Mouse (Mus musculus) G1E-ER4 (cell line): Measurements from ENCODE around the gene Zswim5. TPM values are rescaled to one million over a fixed set of nuclear protein-coding genes. Genes with fewer than 3 reads are reported as not detected.

Experiments used
- GATA1 ChIP-seq: IDR thresholded peaks from one replicate; pipeline ENCODE4 v1.8.0; 2012; ENCODE audit warnings: low read length, inconsistent platforms
- polyA plus RNA-seq: library from polyadenylated mRNA; stranded (reverse); fragments of >175 nt; gene quantifications from 2 replicates; pipeline ENCODE4 v1.2.3, GENCODE M21; 2012

Zswim5 gene
- polyA plus RNA-seq, 1 experiment: not detected

DNA sequence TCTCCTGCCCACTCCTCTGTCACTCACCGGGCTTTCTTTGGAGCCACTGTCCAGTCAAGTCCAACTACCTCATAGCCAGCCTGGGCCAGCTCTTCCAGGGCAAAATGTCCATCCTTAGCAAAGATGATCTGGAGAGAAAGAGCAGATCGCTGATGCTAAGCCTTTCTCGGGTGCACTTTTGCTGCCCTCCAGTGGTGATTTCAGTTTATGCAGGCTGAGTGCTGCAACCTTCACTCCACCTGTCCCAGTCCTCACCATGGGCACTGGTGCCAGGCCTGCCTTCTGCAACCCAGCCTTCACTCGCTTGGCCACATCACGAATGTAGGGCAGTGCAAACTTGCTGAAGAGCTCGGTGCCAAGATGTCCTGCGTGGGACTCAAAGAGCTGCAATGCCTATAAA is 114.2 kb downstream of the Zswim5 start:
- TF ChIP-seq GATA1: no peak

DNA sequence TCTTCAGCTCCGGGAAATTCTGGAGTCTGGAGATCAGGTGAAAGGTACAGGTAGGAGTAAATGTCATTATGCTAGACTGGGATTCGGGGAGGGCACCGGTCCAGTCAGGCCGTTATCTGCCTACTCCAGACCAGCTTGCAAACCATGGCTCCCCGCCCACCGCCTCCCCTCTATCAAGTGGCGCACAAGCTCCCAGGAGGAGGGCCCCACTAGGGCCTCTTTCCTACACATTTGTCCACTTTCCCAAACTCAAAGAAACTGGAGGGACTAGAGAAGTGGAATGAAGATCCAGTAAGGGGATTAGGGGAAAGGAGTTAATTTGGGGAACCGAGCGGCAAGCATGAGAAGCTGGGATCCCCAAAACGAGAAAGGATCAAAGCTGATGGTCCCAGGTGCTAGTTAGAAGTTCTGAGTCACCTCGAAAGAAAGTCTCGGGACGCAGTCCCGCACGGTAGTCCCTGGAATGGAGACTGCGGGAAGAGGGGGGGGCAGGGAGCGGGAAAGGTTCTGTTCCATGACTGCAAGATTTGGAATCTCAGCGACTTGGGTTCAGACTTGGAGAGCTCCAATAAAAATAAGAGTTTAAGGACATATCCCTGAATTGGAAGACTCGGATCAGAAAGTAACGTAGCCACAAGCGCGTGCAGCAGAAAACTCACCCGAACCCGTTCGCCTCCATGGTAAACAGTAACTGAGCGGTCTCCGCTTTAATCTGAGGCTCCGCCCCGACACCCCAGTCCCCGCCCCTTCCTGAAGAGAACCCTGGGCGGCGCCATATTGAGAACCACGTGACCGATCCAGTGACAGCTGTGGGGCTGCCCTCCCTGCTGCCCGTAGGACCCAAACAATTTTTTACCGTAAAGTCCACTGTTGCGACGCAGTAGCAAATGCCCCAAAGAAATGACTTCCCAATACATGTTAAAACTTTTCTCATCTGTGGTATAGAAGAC is 116.8 kb downstream of the Zswim5 start, which contains the start of gene Urod:
Gene Urod, minus strand, starts transcription at position 742 of the 950 bp plus-strand sequence.
- TF ChIP-seq GATA1: no peak

DNA sequence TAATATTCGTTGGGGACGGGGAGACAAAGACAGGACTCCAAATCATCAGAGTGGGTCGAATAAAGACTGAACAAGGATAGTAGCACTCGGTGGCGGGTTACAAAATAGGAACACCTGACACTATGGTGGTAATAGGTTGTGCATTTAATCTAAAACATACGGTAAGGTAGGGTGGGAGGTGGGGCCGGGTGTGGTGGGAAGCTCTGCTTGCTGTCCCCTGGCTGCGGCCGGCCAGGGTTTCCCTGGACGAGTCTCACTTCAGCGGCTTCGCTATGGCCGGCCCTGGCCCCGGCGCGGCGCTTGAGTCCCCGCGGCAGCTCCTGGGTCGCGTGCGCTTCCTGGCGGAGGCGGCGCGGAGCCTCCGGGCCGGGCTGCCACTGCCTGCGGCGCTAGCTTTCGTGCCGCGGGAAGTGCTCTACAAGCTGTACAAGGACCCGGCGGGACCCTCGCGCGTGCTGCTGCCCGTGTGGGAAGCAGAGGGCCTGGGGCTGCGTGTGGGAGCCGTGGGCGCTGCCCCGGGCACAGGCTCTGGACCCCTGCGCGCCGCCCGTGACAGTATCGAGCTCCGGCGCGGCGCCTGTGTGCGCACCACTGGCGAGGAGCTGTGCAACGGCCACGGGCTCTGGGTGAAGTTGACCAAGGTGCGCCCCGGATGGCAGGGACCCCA is 118.1 kb downstream of the Zswim5 start, which contains the start of gene Hectd3:
Gene Hectd3, plus strand, starts transcription at position 187 of the 667 bp plus-strand sequence.
- TF ChIP-seq GATA1: no peak

DNA sequence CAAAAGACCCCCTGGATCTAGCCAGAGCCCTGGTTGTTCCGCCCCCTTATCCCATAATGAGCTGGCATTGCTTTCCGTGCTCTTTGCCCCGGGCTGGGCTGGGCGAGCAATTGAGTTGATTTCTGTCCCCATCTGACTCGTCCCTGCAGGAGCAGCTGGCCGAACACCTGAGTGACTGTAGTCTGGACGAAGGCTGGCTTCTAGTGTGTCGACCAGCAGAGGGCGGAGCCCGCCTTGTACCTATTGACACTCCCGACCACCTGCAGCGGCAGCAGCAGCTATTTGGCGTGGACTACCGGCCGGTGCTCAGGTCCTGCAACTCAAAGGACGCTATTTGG is 118.6 kb downstream of the Zswim5 start:
- TF ChIP-seq GATA1: no peak

DNA sequence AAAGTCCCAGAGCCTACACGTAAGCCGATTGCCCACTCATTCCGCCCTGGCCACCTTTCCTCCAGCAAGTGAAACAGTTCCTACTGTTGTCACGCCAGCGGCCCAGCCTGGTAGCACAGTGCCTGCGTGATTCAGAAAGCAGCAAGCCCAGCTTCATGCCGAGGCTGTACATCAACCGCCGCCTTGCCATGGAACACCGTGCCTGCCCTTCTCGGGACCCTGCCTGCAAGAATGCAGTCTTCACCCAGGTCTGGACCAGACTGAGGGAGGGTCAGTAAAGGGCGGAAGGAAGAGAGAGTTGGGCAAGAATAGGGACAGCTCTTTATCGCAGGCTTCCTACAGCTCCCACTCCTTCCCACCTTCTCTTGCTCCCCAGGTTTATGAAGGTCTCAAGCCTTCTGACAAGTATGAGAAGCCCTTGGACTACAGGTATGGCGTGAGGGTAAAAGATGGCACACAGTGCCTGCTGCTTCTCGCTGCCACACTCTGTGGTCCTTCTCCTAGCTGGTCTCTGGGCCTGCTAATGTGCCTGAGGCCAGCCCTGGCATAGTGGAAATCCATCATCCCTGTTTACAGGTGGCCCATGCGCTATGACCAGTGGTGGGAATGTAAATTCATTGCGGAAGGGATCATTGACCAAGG is 122.5 kb downstream of the Zswim5 start:
- no peak for TF ChIP-seq GATA1

DNA sequence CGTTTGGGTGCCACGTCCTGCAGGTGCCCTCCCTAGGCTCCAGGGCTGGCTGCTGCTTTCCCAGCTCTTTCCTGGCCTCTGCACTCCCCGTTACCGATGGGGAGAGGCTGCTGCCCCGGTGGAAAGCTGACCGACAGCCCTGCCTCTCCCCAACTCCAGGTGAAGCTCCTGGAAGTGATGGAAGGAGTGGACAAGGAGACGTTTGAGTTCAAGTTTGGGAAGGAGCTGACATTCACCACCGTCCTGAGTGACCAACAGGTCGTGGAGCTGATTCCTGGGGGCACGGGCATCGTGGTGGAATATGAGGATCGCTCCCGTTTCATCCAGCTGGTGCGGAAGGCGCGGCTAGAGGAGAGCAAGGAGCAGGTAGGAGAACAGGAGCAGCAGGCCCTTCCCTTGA is 124.8 kb downstream of the Zswim5 start:
- no peak for TF ChIP-seq GATA1

DNA sequence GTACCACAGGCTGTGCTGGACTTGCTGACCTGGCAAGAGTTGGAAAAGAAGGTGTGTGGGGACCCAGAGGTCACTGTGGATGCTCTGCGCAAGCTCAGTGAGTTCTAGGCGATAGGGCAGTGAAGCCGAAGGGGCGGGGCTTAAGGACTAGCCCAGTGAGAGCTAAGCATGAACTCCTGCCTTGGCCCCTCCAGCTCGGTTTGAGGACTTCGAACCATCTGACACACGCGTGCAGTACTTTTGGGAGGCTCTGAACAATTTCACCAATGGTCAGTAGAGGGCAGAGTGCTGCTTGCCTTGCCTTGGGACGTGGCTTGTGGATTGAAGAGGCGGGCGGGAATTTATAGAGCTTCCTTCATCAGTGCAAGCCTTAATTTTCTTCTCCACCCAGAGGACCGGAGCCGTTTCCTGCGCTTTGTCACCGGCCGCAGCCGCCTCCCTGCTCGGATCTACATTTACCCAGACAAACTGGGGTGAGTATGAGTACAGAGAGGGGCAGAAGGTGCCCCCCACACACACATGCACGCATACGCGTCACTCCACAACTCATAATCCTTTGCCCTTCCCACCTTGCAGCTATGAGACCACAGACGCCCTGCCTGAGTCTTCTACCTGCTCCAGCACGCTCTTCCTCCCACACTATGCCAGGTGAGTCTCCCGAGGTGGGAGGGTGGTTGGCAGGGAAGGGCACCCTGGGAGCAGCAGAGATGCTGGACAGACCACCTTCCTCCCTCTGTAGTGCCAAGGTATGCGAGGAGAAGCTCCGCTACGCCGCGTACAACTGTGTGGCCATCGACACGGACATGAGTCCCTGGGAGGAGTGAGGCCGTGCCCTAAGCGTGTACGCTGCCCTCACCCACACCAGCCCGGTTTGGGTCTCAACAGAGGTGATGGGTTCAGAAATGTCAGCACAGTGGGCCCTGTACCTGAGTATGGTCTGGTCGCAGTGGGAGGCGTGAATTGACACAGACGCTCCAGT is 125.7 kb downstream of the Zswim5 start:
- no peak for TF ChIP-seq GATA1

DNA sequence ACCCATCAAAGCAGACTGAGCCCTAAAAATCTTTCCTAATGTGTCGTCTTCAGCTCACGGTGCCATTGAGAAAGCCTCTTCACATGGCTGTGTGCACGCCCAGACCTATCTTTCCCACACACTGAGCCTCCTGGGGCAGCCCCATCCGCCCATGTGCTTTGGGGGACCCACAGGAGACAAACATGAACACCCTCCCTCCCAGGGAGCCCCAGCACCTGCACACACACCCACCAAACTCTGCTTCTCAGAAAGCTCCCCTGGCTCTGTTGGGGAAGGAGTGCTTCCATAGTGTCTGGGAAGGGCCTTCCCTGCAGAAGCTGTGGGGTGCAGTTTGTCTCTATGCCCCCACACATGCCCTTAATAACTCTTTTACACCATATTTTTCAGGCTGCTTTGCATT is 127.5 kb downstream of the Zswim5 start:
- no peak for TF ChIP-seq GATA1

DNA sequence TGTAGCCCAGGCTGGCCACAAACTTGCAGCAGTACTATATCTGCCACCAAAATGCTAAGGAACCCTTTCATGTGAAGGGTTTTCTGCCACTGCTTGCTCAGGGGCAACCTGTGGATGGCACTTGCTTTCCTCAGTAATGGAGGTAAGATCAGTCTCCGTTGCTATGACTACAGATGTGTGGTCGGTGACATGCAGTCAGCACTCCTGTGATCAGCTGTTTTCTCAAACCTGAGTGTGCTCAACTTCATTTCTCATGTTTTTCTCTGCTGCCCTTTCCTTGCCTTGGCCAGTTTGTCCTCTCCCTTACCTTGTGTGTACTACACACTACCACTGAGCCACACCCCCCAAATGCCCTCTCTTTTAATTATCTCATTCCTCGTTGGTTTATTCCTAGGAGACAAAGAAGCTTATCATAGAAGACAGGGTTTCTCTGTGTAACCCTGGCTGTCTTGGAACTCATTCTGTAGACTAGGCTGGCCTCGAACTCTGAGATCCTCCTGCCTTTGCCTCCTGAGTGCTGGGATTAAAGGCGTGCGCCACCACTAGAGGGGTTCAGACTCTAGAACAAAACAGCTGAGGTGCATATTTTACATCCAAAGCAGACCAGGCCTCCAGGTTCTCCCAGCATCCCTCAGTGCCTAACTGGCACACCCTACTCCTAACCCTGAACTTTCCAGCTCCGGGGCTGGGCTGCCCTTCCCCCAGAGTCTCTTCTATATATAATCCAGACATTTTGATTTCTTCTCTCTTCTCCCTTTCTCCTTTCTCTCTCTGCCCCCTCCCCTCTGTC is 128.6 kb downstream of the Zswim5 start:
- no peak for TF ChIP-seq GATA1

DNA sequence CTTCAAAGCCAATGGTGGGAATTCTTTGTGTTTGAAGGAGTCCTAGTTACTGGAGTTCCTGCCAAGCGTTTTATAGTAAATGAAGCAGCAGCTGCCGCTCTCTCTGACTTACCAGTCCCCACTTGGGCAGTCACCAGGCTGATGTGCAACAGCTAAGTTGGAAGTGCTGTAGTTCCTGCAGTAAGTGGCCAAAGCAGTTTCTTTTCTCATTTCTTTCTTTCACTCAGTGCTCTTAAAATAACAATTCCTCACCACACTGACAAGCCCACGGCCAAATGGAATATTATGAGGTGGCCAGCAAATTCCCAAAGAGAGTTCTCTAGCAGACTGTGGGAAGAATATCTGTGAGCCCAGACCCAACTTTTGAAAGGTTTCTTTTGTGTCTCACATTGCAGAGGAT is 129.9 kb downstream of the Zswim5 start:
- TF ChIP-seq GATA1: no peak

DNA sequence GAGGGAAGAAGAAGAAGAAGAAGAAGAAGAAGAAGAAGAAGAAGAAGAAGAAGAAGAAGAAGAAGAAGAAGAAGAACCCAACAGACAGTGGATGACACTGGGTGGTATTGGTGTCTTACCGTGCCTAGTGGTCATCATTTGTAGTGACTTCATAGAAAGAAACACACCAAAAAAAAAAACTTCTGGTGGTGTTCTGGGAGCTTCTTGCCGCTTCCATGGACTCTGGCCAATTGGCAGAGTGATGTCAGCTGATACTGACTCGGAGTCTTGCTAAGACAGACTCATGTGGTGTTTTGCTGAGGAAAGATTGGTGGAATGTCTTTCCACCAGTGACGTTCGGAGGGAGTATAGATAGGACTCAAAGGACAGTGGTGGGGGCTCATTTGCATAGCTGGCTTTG is 133.1 kb downstream of the Zswim5 start:
- TF ChIP-seq GATA1: no peak

DNA sequence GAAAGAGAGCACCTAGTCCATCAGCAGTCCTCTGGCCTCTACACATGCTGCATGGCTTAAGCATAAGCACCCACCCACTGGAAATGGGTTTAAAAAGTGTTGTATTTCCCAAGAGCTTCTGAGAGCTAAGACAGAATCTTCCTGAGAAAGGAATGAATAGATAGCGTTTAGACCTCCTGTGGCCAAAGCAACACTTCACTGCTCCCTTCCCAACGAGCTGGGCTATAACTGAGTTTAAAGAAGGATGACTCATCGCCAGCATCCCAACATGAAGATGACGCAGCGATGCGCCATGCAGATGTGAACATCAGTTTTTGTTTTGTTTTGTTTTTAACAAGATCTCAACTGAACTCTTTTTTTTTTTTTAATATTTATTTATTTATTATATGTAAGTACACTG is 136.4 kb downstream of the Zswim5 start:
- no peak for TF ChIP-seq GATA1

DNA sequence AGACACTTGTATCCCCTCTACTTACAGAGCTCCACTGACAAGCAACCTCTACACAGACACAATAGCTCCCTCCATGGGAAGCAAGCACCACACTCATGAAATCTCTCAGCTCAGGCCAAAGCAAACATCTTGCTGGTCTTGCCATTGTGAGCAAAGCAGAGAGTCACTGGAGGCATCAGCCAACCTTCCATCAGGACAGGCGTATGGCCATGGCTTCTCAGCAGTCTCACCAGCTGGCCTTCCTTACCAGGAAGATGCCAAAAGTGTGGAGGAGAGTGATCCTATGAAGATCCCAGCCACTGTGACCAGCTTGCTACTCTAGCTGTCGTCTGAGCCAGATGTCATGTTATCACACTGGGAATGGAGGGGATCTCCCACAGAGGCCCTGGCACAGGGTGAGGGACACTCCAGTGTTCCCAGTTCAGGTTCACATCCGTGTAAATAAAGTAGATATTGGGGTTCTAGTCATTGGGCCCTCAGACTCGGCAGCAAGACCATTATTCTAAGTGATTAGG is 137.8 kb downstream of the Zswim5 start:
- TF ChIP-seq GATA1: no peak

DNA sequence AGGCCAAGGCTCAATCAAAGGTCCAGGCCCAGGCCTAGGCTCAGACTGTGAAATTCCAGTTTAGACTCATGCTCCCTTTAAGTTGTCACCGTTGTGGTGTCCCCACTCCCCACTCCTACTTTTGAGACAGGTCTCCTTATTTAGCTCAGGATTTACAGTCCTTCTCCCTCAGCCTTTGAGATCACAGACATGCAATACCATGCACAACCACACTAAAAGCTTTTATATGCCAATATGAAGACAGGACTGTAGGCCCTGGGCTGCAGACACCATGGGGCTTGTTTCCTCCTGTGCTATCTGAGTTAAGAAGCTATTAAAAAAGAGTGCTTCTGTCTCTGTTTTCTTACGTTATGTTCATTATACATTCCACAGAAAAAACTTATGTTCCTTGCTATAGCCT is 140.6 kb downstream of the Zswim5 start:
- TF ChIP-seq GATA1: no peak

DNA sequence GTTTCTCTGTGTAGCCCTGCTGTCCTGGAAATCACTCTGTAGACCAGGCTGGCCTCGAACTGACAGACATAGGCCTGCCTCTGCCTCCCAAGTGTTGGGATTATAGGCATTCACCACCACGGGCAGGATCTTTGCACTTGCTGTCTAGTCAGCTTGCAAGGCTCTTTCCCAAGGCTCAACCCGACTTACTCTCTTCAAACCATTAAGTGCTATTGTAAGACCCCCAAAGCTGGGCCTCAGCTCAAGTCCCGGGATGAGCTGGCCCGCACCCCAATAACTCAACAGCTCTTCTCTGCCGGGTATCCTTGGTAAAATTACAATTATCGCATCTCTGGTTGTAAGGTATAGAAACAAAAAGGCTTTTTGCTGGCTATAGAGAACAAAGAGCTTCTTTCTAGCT is 141.2 kb downstream of the Zswim5 start:
- no peak for TF ChIP-seq GATA1
